22 mouse cellular contexts compared by ENCODE assay signal in genomic region chr11:69956218-69956617, GRCm38 (mm10). TPM values are rescaled to one million over a fixed set of nuclear protein-coding genes. Genes with fewer than 3 reads are reported as not detected.
DNase-seq lines count a peak whose midpoint lies in the region; ATAC-seq and TF ChIP-seq lines count a peak whose summit lies in the region.
"Had no signal": no experiment of that assay in that cellular context is flagged by ENCODE, and none has a peak within 500 bp of the region (broad histone marks: within the 10 kb centered on the region; RNA-seq: fewer than 3 reads in every experiment).

No protein-coding gene starts in this region.

- 71% methylated on average over 1 of the region's 1 CpGs for whole genome bisulfite sequencing in limb, embryonic 10.5 days

- ATAC-seq in CD4-positive, CD25-positive, alpha-beta regulatory T cell, adult 4 months, result no peak

- H3K27ac ChIP-seq in layer of hippocampus, adult 2 months, result no peak overlapping the region
- no peak overlapping the region for H3K27ac ChIP-seq in limb, embryonic 10.5 days
- H3K27ac ChIP-seq: hindbrain, embryonic 15.5 days; liver, embryonic 13.5 days had no signal

- TF ChIP-seq CTCF in layer of hippocampus, adult 2 months (conservative IDR thresholded peaks at IDR 0.05), result peak; percentile 43
- peak; percentile 7; the same call in 1 of the 2 replicates for TF ChIP-seq CTCF in brain, embryonic 14.5 days (IDR thresholded peaks at IDR 0.05; ENCODE audit: borderline replicate concordance, extremely low read depth, insufficient read depth, insufficient read length)

- no peak overlapping the region for H3K4me3 ChIP-seq in layer of hippocampus, adult 2 months
- H3K4me3 ChIP-seq in limb, embryonic 10.5 days, result no peak overlapping the region
- H3K4me3 ChIP-seq: hindbrain, embryonic 15.5 days; liver, embryonic 13.5 days had no signal

- TF ChIP-seq POLR2A in brain, embryonic 14.5 days (IDR thresholded peaks at IDR 0.05; ENCODE audit: borderline replicate concordance, extremely low read depth, insufficient read depth, insufficient read length, poor library complexity, severe bottlenecking), result no peak

- H3K27me3 ChIP-seq in limb, embryonic 10.5 days (ENCODE audit: low read depth, poor library complexity, severe bottlenecking), result 0 out of 2 replicates have a peak, but pooled peaks cover 6% of the 10 kb centered on the region

- no peaks in the 10 kb centered on the region for H3K9me3 ChIP-seq in limb, embryonic 10.5 days (replicated peaks)
- H3K9me3 ChIP-seq: hindbrain, embryonic 15.5 days; liver, embryonic 13.5 days had no signal

- H3K4me1 ChIP-seq in limb, embryonic 10.5 days, result no peaks in the 10 kb centered on the region
- H3K4me1 ChIP-seq: hindbrain, embryonic 15.5 days had no signal

- no peaks in the 10 kb centered on the region for H3K36me3 ChIP-seq in limb, embryonic 10.5 days
- H3K36me3 ChIP-seq: hindbrain, embryonic 15.5 days; liver, embryonic 13.5 days had no signal

- peak; percentile 35 for DNase-seq in CD4-positive, CD25-positive, alpha-beta regulatory T cell, adult 2 months (ENCODE audit: low read depth, low spot score)
- DNase-seq in layer of hippocampus, adult 2 months (ENCODE audit: low spot score in 2 of 2), result no peak
- DNase-seq in layer of hippocampus, adult 18-20 months (ENCODE audit: low spot score in 2 of 2), result no peak
- DNase-seq in 3T3-L1 (ENCODE audit: low read depth, low spot score), result peak; percentile 22
- no peak for DNase-seq in brain, embryonic 14.5 days (ENCODE audit: low read depth)
- no peak for DNase-seq in limb, embryonic 10.5 days (ENCODE audit: low spot score)
- no peak for DNase-seq in urinary bladder, postnatal 25 days (ENCODE audit: low spot score)
- DNase-seq: adrenal gland, postnatal 25 days; cerebellum, adult 2 months; heart, adult 11 months; heart, postnatal 36 days; kidney, adult 18-20 months; liver, embryonic 13.5 days; lung, postnatal 14 days; thymus, postnatal 4 days had no signal

RNA-seq across cellular contexts. Expression of gene Slc2a4, which starts 8.2 kb away (rescaled TPM):
- polyA plus RNA-seq in CD4-positive, CD25-positive, alpha-beta regulatory T cell, adult 4 months (2017; shearing (Covaris generic)), result not detected
- 1 to 10 TPM; 1.8 to 2.2 TPM for total RNA-seq in layer of hippocampus, adult 2 months (2021)
- 1 to 10 TPM; 3.4 to 3.5 TPM for total RNA-seq in layer of hippocampus, adult 18-20 months (2021)
- polyA plus RNA-seq in brain, embryonic 14.5 days (2012; rRNA removed), result 5.2 and 12.5 TPM in 2 replicates
- polyA plus RNA-seq in limb, embryonic 10.5 days (2016; fragmentation: Nextera tagmentation; extraction: Ambion mirVana), result 19.9 and 29.3 TPM in 2 replicates
- total RNA-seq: neutrophil, adult 5-6 weeks had no signal

RNA-seq across cellular contexts. Expression of gene Cldn7, which starts 8.4 kb away (rescaled TPM):
- not detected for polyA plus RNA-seq in CD4-positive, CD25-positive, alpha-beta regulatory T cell, adult 4 months (2017; shearing (Covaris generic))
- total RNA-seq in layer of hippocampus, adult 2 months (2021), result not detected
- total RNA-seq in layer of hippocampus, adult 18-20 months (2021), result not detected
- polyA plus RNA-seq in brain, embryonic 14.5 days (2012; rRNA removed), result 0.33 and 0.38 TPM in 2 replicates
- 28.7 and 35.4 TPM in 2 replicates for polyA plus RNA-seq in limb, embryonic 10.5 days (2016; fragmentation: Nextera tagmentation; extraction: Ambion mirVana)
- total RNA-seq: gastrocnemius, adult 8-10 months; heart, postnatal 36 days; layer of hippocampus, postnatal 10 days; left cerebral cortex, adult 8-10 months; midbrain, postnatal 0 days had no signal

RNA-seq across cellular contexts. Expression of gene Ybx2, which starts 20.6 kb away (rescaled TPM):
- not detected for polyA plus RNA-seq in CD4-positive, CD25-positive, alpha-beta regulatory T cell, adult 4 months (2017; shearing (Covaris generic))
- total RNA-seq in layer of hippocampus, adult 2 months (2021), result 10 to 100 TPM; 12.4 to 14.5 TPM
- total RNA-seq in layer of hippocampus, adult 18-20 months (2021), result 1 to 10 TPM; 8.7 to 9.2 TPM
- 45.0 and 67.9 TPM in 2 replicates for polyA plus RNA-seq in brain, embryonic 14.5 days (2012; rRNA removed)
- polyA plus RNA-seq in limb, embryonic 10.5 days (2016; fragmentation: Nextera tagmentation; extraction: Ambion mirVana), result 6.1 TPM in 2 replicates
- total RNA-seq: neutrophil, adult 5-6 weeks had no signal

RNA-seq across cellular contexts. Expression of gene Ctdnep1, which starts 24.7 kb away (rescaled TPM):
- polyA plus RNA-seq in CD4-positive, CD25-positive, alpha-beta regulatory T cell, adult 4 months (2017; shearing (Covaris generic)), result 10 to 100 TPM; 21.1 to 25.4 TPM
- total RNA-seq in layer of hippocampus, adult 2 months (2021), result 100 to 1,000 TPM; 106 to 114 TPM
- 100 to 1,000 TPM; 110 to 111 TPM for total RNA-seq in layer of hippocampus, adult 18-20 months (2021)
- 98.1 and 110 TPM in 2 replicates for polyA plus RNA-seq in brain, embryonic 14.5 days (2012; rRNA removed)
- polyA plus RNA-seq in limb, embryonic 10.5 days (2016; fragmentation: Nextera tagmentation; extraction: Ambion mirVana), result 22.2 and 24.8 TPM in 2 replicates

RNA-seq across cellular contexts. Expression of gene Elp5, which starts 26.1 kb away (rescaled TPM):
- polyA plus RNA-seq in CD4-positive, CD25-positive, alpha-beta regulatory T cell, adult 4 months (2017; shearing (Covaris generic)), result 10 to 100 TPM; 69.7 to 79.3 TPM
- total RNA-seq in layer of hippocampus, adult 2 months (2021), result 10 to 100 TPM; 72.8 to 72.9 TPM
- total RNA-seq in layer of hippocampus, adult 18-20 months (2021), result 10 to 100 TPM; 76.7 to 80.1 TPM
- 127 and 159 TPM in 2 replicates for polyA plus RNA-seq in brain, embryonic 14.5 days (2012; rRNA removed)
- 154 and 176 TPM in 2 replicates for polyA plus RNA-seq in limb, embryonic 10.5 days (2016; fragmentation: Nextera tagmentation; extraction: Ambion mirVana)

Comparison
In these comparisons a context has a peak if more than half of its experiments do, and no peak if none do; other contexts are left out.
1. DNase-seq: peak in CD4-positive, CD25-positive, alpha-beta regulatory T cell, adult 2 months (single experiment) and 3T3-L1 (single experiment); none in layer of hippocampus, adult 2 months (0 of 2), layer of hippocampus, adult 18-20 months (0 of 2), brain, embryonic 14.5 days (single experiment), limb, embryonic 10.5 days (single experiment) and urinary bladder, postnatal 25 days (single experiment).
2. RNA of gene Cldn7, which starts 8.4 kb away (polyA plus RNA-seq): 28.7 to 35.4 TPM in limb, embryonic 10.5 days; 0.33 to 0.38 TPM in brain, embryonic 14.5 days and not detected in CD4-positive, CD25-positive, alpha-beta regulatory T cell, adult 4 months; every median in the first group is over 10 times any median in the second.